Mouse (Mus musculus) limb, embryonic 13.5 days (tissue): ENCODE results near the gene Pdlim5. TPM values are rescaled to one million over a fixed set of nuclear protein-coding genes. Genes with fewer than 3 reads are reported as not detected.

Experiments
- ATAC-seq: fragments of 200-750 bp; cut with Nextera tagmentation; 2 replicates; pipeline ENCODE4 v1.8.0; 2017; ENCODE audit warnings: low read depth, moderate number of reproducible peaks, moderate TSS enrichment; ENCODE audit not compliant: low FRiP score
- H3K27ac ChIP-seq: fragments of 300-500 bp; sonication (generic); 2 replicates; pipeline ENCODE4 v1.5.1; 2015; ENCODE audit warnings: inconsistent platforms, mild to moderate bottlenecking, moderate library complexity
- H3K27me3 ChIP-seq: fragments of 300-500 bp; sonication (generic); 2 replicates; pipeline ENCODE4 v1.6.1; 2015; ENCODE audit warnings: mild to moderate bottlenecking, inconsistent platforms
- H3K36me3 ChIP-seq: fragments of 300-500 bp; sonication (generic); 2 replicates; pipeline ENCODE4 v1.6.1; 2015; ENCODE audit warnings: inconsistent platforms, mild to moderate bottlenecking, moderate library complexity
- H3K4me1 ChIP-seq: fragments of 300-500 bp; sonication (generic); 2 replicates; pipeline ENCODE4 v1.6.1; 2015; ENCODE audit warnings: inconsistent platforms
- H3K4me2 ChIP-seq: fragments of 300-500 bp; sonication (generic); replicated peaks from 2 replicates; pipeline ENCODE4 v1.6.1; 2015; ENCODE audit warnings: inconsistent platforms, mild to moderate bottlenecking, moderate library complexity
- H3K4me3 ChIP-seq: fragments of 300-500 bp; sonication (generic); 2 replicates; pipeline ENCODE4 v1.5.1; 2015; ENCODE audit warnings: moderate library complexity, mild to moderate bottlenecking, inconsistent platforms
- H3K9ac ChIP-seq: fragments of 300-500 bp; sonication (generic); 2 replicates; pipeline ENCODE4 v1.6.1; 2015; ENCODE audit warnings: mild to moderate bottlenecking, inconsistent platforms
- H3K9me3 ChIP-seq: fragments of 300-500 bp; sonication (generic); 2 replicates; pipeline ENCODE4 v1.6.1; 2016; ENCODE audit warnings: inconsistent platforms
- WGBS: fragments of 180-500 bp; shearing (Covaris S2); methylation state at CpG from one replicate; pipeline ENCODE4 v1.1.7; 2015; 5-methylcytosine and 5-hydroxymethylcytosine counted together
- polyA plus RNA-seq: library from polyadenylated mRNA; unstranded; fragments of >200 nt; fragmentation: Nextera tagmentation; extraction: Ambion mirVana; gene quantifications from 2 replicates; pipeline ENCODE4 v1.2.1, GENCODE M21; 2015

The Pdlim5 gene
- polyA plus RNA-seq, 1 experiment from 2014 or later, result 21.0 TPM

GRCm38 (mm10) chr3:142238260-142239046 lies 157.0 kb downstream of the Pdlim5 start:
- WGBS, result 13% methylated on average over 10 of the region's 10 CpGs
- Histone ChIP-seq H3K27ac (peak overlapping the region; percentile 0; the same call in 1 of the 2 replicates), H3K4me2 (no peak overlapping the region), H3K36me3 (no peaks in the 10 kb centered on the region), H3K9me3 (no peaks in the 10 kb centered on the region), H3K4me3 (no peak overlapping the region), H3K27me3 (peaks cover 42% of the 10 kb centered on the region), H3K4me1 (peaks cover 45% of the 10 kb centered on the region), H3K9ac (no peak overlapping the region)
- peak; percentile 78 for ATAC-seq

DNA sequence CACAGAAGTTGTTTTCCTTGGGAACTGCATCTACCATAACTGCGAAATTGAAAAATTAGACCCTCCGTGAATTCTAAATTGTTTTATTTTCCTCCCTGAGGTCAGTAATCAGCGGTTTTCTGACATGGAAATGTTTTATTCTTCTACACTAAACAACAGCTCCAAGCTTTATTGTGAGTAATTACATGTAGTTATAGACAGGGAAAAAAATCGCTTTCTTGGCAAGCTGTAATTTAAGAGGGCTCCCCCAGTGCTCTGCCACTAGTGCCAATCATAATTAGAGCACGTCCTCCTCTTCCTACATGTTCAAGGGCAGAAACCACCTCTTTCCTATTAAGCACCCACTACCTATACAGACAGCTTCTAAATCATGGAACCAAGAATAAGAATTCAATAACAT lies 157.9 kb downstream of the Pdlim5 start:
- Histone ChIP-seq H3K27me3 (peaks cover 42% of the 10 kb centered on the region), H3K36me3 (no peaks in the 10 kb centered on the region), H3K9me3 (no peaks in the 10 kb centered on the region), H3K9ac (no peak overlapping the region), H3K4me1 (peaks cover 46% of the 10 kb centered on the region), H3K27ac (no peak overlapping the region), H3K4me3 (no peak overlapping the region), H3K4me2 (no peak overlapping the region)
- ATAC-seq, result no peak
- WGBS, result 39% methylated on average over 5 of the region's 5 CpGs

GRCm38 (mm10) chr3:142233606-142234465 lies 161.7 kb downstream of the Pdlim5 start:
- no peak overlapping the region for H3K27ac ChIP-seq
- no peak overlapping the region for H3K9ac ChIP-seq
- peaks cover 42% of the 10 kb centered on the region for H3K27me3 ChIP-seq
- H3K36me3 ChIP-seq, result no peaks in the 10 kb centered on the region
- H3K4me2 ChIP-seq, result no peak overlapping the region
- H3K4me1 ChIP-seq, result peaks cover 39% of the 10 kb centered on the region
- no peaks in the 10 kb centered on the region for H3K9me3 ChIP-seq
- 56% methylated on average over 16 of the region's 16 CpGs for WGBS
- H3K4me3 ChIP-seq, result no peak overlapping the region
- peak; percentile 46; the same call in 1 of the 2 replicates for ATAC-seq

GRCm38 (mm10) chr3:142228665-142229064 lies 166.8 kb downstream of the Pdlim5 start:
- H3K27me3 ChIP-seq, result peaks cover 64% of the 10 kb centered on the region
- no peak overlapping the region for H3K4me3 ChIP-seq
- peaks cover 60% of the 10 kb centered on the region for H3K4me1 ChIP-seq
- no peak overlapping the region for H3K4me2 ChIP-seq
- H3K9me3 ChIP-seq, result no peaks in the 10 kb centered on the region
- no peak overlapping the region for H3K9ac ChIP-seq
- ATAC-seq, result peak; percentile 87
- peak overlapping the region; percentile 63; the same call in 1 of the 2 replicates for H3K27ac ChIP-seq
- H3K36me3 ChIP-seq, result no peaks in the 10 kb centered on the region
- WGBS, result 41% methylated on average over 7 of the region's 7 CpGs

GRCm38 (mm10) chr3:142222471-142223103 lies 172.9 kb downstream of the Pdlim5 start:
- no peak overlapping the region for H3K9ac ChIP-seq
- no peak overlapping the region for H3K4me2 ChIP-seq
- no peak overlapping the region for H3K4me3 ChIP-seq
- H3K36me3 ChIP-seq, result no peaks in the 10 kb centered on the region
- H3K4me1 ChIP-seq, result peaks cover 47% of the 10 kb centered on the region
- H3K27me3 ChIP-seq, result peaks cover 67% of the 10 kb centered on the region
- ATAC-seq, result peak; percentile 39
- WGBS, result 40% methylated on average over 7 of the region's 7 CpGs
- H3K27ac ChIP-seq, result peak overlapping the region; percentile 33; the same call in 1 of the 2 replicates
- H3K9me3 ChIP-seq, result no peaks in the 10 kb centered on the region

GRCm38 (mm10) chr3:142219910-142220309 lies 175.6 kb downstream of the Pdlim5 start:
- Histone ChIP-seq H3K4me1 (peaks cover 29% of the 10 kb centered on the region), H3K27me3 (peaks cover 67% of the 10 kb centered on the region), H3K9ac (no peak overlapping the region), H3K4me2 (no peak overlapping the region), H3K36me3 (no peaks in the 10 kb centered on the region), H3K27ac (no peak overlapping the region), H3K9me3 (no peaks in the 10 kb centered on the region), H3K4me3 (no peak overlapping the region)
- ATAC-seq, result no peak
- 44% methylated on average over 9 of the region's 9 CpGs for WGBS

GRCm38 (mm10) chr3:142212821-142213220 lies 182.7 kb downstream of the Pdlim5 start:
- Histone ChIP-seq H3K36me3 (no peaks in the 10 kb centered on the region), H3K27me3 (peaks cover 38% of the 10 kb centered on the region), H3K4me3 (no peak overlapping the region), H3K4me2 (no peak overlapping the region), H3K9ac (no peak overlapping the region), H3K27ac (no peak overlapping the region), H3K9me3 (no peaks in the 10 kb centered on the region), H3K4me1 (peaks cover 33% of the 10 kb centered on the region)
- 9% methylated on average over 2 of the region's 2 CpGs for WGBS
- ATAC-seq, result 0 out of 2 replicates have a peak, but pooled peaks have one; percentile 22

GRCm38 (mm10) chr3:142212186-142212585 lies 183.3 kb downstream of the Pdlim5 start:
- no peak overlapping the region for H3K4me3 ChIP-seq

DNA sequence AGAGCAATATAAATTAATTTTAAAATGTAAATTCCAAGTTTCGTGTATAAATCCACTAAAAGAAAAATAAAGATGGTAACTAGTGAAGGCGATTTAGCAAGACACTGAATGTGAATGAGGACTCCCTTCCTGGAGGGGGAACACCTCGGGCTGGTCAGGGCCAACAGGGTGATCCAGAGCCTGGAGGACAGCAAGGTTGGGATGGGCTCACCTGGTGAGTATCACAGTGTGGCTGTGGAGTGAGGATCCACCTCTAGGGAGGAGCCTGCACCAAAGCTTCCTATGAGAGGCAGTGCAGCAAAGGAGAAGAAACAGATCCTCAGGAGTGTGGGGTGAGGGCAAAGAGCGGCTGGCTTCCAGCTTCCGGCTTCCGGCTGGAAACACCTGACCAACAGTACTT lies 185.5 kb downstream of the Pdlim5 start:
- Histone ChIP-seq H3K36me3 (no peaks in the 10 kb centered on the region), H3K27ac (no peak overlapping the region), H3K4me2 (no peak overlapping the region), H3K4me3 (no peak overlapping the region), H3K4me1 (peaks cover 37% of the 10 kb centered on the region), H3K9ac (no peak overlapping the region), H3K9me3 (no peaks in the 10 kb centered on the region), H3K27me3 (peaks cover 18% of the 10 kb centered on the region)
- ATAC-seq, result no peak
- 52% methylated on average over 6 of the region's 6 CpGs for WGBS

More at GRCm38 (mm10) chr3:142212186-142212585, 183.3 kb downstream of the Pdlim5 start:
- Histone ChIP-seq H3K27ac (no peak overlapping the region), H3K4me2 (no peak overlapping the region), H3K36me3 (no peaks in the 10 kb centered on the region), H3K4me1 (peaks cover 33% of the 10 kb centered on the region), H3K9me3 (no peaks in the 10 kb centered on the region), H3K27me3 (peaks cover 38% of the 10 kb centered on the region), H3K9ac (no peak overlapping the region)
- no peak for ATAC-seq
- 27% methylated on average over 3 of the region's 3 CpGs for WGBS

DNA sequence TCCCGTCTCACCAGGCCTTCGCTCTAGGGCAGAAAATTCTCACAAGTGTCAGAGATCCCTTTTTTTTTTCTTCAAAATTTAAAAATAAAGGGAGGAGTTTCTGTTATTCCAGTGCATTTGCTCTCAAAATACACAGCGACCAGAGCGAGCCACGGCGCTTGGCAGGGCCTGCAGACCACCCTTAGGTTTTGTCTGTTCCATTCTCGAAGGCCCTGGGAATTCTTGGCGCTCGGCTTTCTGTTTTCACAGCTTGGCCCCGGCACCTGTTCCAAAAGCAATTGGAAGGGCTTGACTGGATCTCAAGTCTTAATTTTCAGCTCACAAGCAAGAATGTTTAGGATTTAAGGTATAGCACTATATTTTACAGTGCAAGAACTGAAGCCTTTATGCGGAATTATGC lies 186.4 kb downstream of the Pdlim5 start:
- H3K4me1 ChIP-seq, result peaks cover 35% of the 10 kb centered on the region
- H3K9ac ChIP-seq, result no peak overlapping the region
- H3K9me3 ChIP-seq, result no peaks in the 10 kb centered on the region
- peaks cover 17% of the 10 kb centered on the region for H3K27me3 ChIP-seq
- no peak for ATAC-seq
- no peak overlapping the region for H3K27ac ChIP-seq
- WGBS, result 61% methylated on average over 11 of the region's 11 CpGs
- H3K4me3 ChIP-seq, result no peak overlapping the region
- no peak overlapping the region for H3K4me2 ChIP-seq
- no peaks in the 10 kb centered on the region for H3K36me3 ChIP-seq

GRCm38 (mm10) chr3:142207488-142207887 lies 188.0 kb downstream of the Pdlim5 start:
- WGBS, result 81% methylated on average over 6 of the region's 6 CpGs

DNA sequence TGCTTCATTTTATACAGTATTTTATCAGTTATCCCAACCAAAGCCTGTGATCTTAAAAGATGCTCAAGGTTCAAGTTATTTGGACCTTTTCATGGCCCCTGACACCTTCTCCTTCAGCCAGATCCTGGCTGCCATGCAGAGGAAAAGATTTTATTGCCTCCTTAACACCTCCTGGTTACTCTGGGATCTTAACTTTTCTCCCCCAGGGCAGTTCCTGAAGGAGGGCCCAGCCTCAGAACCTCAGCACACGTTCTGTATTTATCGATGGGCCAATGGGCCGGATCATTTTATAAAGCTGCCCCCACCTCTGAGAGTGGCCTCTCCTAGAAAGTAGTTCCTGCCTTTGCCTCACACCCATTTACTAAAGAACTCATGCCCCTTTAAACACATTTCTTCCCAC lies 189.2 kb downstream of the Pdlim5 start:
- H3K36me3 ChIP-seq, result no peaks in the 10 kb centered on the region
- H3K4me2 ChIP-seq, result no peak overlapping the region
- ATAC-seq, result no peak
- peaks cover 9% of the 10 kb centered on the region; the same call in 1 of the 2 replicates for H3K9me3 ChIP-seq
- WGBS, result 25% methylated on average over 3 of the region's 3 CpGs
- peaks cover 26% of the 10 kb centered on the region for H3K4me1 ChIP-seq
- H3K9ac ChIP-seq, result no peak overlapping the region
- no peak overlapping the region for H3K27ac ChIP-seq
- H3K27me3 ChIP-seq, result peaks cover 17% of the 10 kb centered on the region
- H3K4me3 ChIP-seq, result no peak overlapping the region

More at GRCm38 (mm10) chr3:142207488-142207887, 188.0 kb downstream of the Pdlim5 start:
- Histone ChIP-seq H3K9me3 (peaks cover 4% of the 10 kb centered on the region; the same call in 1 of the 2 replicates), H3K36me3 (no peaks in the 10 kb centered on the region), H3K4me2 (no peak overlapping the region), H3K9ac (no peak overlapping the region), H3K4me3 (no peak overlapping the region), H3K27ac (no peak overlapping the region), H3K4me1 (peaks cover 30% of the 10 kb centered on the region), H3K27me3 (peaks cover 17% of the 10 kb centered on the region)
- ATAC-seq, result no peak
